Comparison of ENCODE assay signal across 8 mouse cellular contexts in genomic region chr15:78899409-78899739, GRCm38 (mm10). TPM values are rescaled to one million over a fixed set of nuclear protein-coding genes. Genes with fewer than 3 reads are reported as not detected.
DNase-seq lines count a peak whose midpoint lies in the region; ATAC-seq and TF ChIP-seq lines count a peak whose summit lies in the region.

TSS of gene Gm49510 (plus strand) at chr15:78899667.

- peak within 1 kb of the TSS; percentile 97 for H3K4me2 ChIP-seq in liver, embryonic 13.5 days

- H3K27me3 ChIP-seq in erythroblast, embryonic 14.5 days (ENCODE audit: control insufficient read depth): no peaks in the 10 kb centered on the region
- no peaks in the 10 kb centered on the region for H3K27me3 ChIP-seq in thymus, adult 2 months (ENCODE audit: control insufficient read depth, insufficient read depth, low read length)
- no peaks in the 10 kb centered on the region for H3K27me3 ChIP-seq in liver, embryonic 13.5 days

- no peaks in the 10 kb centered on the region for H3K9me3 ChIP-seq in erythroblast, embryonic 14.5 days (ENCODE audit: control insufficient read depth, low read length)
- H3K9me3 ChIP-seq in liver, embryonic 13.5 days (replicated peaks): no peaks in the 10 kb centered on the region

- peak within 1 kb of the TSS; percentile 74 for H3K4me3 ChIP-seq in erythroblast, embryonic 14.5 days (replicated peaks)
- H3K4me3 ChIP-seq in thymus, adult 2 months (ENCODE audit: control insufficient read depth, insufficient read depth, low read length): peak within 1 kb of the TSS; percentile 87
- peak within 1 kb of the TSS; percentile 84 for H3K4me3 ChIP-seq in liver, embryonic 13.5 days (replicated peaks)

- peak within 1 kb of the TSS; percentile 92 for H3K27ac ChIP-seq in thymus, adult 2 months (ENCODE audit: control insufficient read depth, insufficient read depth, low read length)
- H3K27ac ChIP-seq in liver, embryonic 13.5 days: peak within 1 kb of the TSS; percentile 89

- peaks cover 80% of the 10 kb centered on the region for H3K4me1 ChIP-seq in erythroblast, embryonic 14.5 days (ENCODE audit: control insufficient read depth)
- peaks cover 65% of the 10 kb centered on the region for H3K4me1 ChIP-seq in thymus, adult 2 months (replicated peaks; ENCODE audit: control insufficient read depth, insufficient read depth, low read length)
- H3K4me1 ChIP-seq in liver, embryonic 13.5 days (replicated peaks): peaks cover 83% of the 10 kb centered on the region

- DNase-seq in thymus, adult 2 months: no peak
- DNase-seq in thymus, postnatal 0 days (ENCODE audit: low spot score): no peak
- DNase-seq in liver, embryonic 13.5 days: no peak
- peak; percentile 85 for DNase-seq in yolk sac, embryonic 10.5 days (ENCODE audit: low spot score)
- no peak for DNase-seq in cerebellum, postnatal 14 days
- no peak for DNase-seq in frontal cortex, postnatal 10 days (ENCODE audit: low spot score in 2 of 2)

- H3K36me3 ChIP-seq in erythroblast, embryonic 14.5 days (ENCODE audit: control insufficient read depth): peaks cover 24% of the 10 kb centered on the region
- peaks cover 2% of the 10 kb centered on the region for H3K36me3 ChIP-seq in thymus, adult 2 months (ENCODE audit: control insufficient read depth, insufficient read depth, low read length)
- peaks cover 28% of the 10 kb centered on the region for H3K36me3 ChIP-seq in liver, embryonic 13.5 days

- H3K9ac ChIP-seq in liver, embryonic 13.5 days: peak within 1 kb of the TSS; percentile 85

- no peak for ATAC-seq in erythroblast, adult 5-6 weeks (replicated peaks; ENCODE audit: low FRiP score, poor library complexity, severe bottlenecking)
- no peak for ATAC-seq in liver, embryonic 13.5 days (ENCODE audit: low read depth)

- 2% methylated on average over 20 of the region's 20 CpGs for WGBS in thymus, adult 2 months
- 1% methylated on average over 20 of the region's 20 CpGs for WGBS in liver, embryonic 13.5 days (ENCODE audit: insufficient replicate concordance)

- TF ChIP-seq POLR2A in thymus, adult 2 months (IDR thresholded peaks at IDR 0.05; ENCODE audit: control insufficient read depth, extremely low read depth, insufficient read depth, low read length, poor library complexity): no peak

- TF ChIP-seq CTCF in thymus, adult 2 months (IDR thresholded peaks at IDR 0.05; ENCODE audit: borderline replicate concordance, control insufficient read depth, extremely low read depth, insufficient read depth, low read length, poor library complexity): no peak

RNA-seq across cellular contexts. Expression of gene Gm49510, which starts in this region (rescaled TPM):
- 0.04 TPM in 1 of 2 replicates, not detected in the other for polyA plus RNA-seq in erythroblast, embryonic 14.5 days (2012)
- not detected in 2 replicates for total RNA-seq in erythroblast, adult 5-6 weeks (2015; ENCODE audit: low replicate concordance)
- total RNA-seq in erythroblast, adult 5-6 weeks (2017; ENCODE audit: low replicate concordance): 0.56 and 0.77 TPM in 2 replicates
- polyA plus RNA-seq in thymus, adult 2 months (2012; rRNA removed): 0.08 and 0.14 TPM in 2 replicates
- polyA plus RNA-seq in thymus, postnatal 0 days (2015; fragmentation: Nextera tagmentation; extraction: Ambion mirVana): 0.10 and 0.32 TPM in 2 replicates
- 0.15 and 0.16 TPM in 2 replicates for polyA plus RNA-seq in liver, embryonic 13.5 days (2015; fragmentation: Nextera tagmentation; extraction: Ambion mirVana)
